Mouse (Mus musculus) embryonic stem cell, embryonic (primary cell): Measurements from ENCODE around the gene Sycp1.

ENCODE experiments used
- CTCF ChIA-PET, 4 experiments: fragments of 300-600 bp in 2 of 4; fragments of 350-600 bp in 2 of 4; sonication (Branson Sonifier 250); formaldehyde crosslinking; loops; one replicate each; lab custom pipeline; 2022; ENCODE audit warnings: inconsistent platforms in 2 of 4; lab: Charles Lee
- POLR2A ChIA-PET, 4 experiments: fragments of 300-600 bp in 2 of 4; fragments of 350-600 bp in 2 of 4; sonication (Branson Sonifier 250); formaldehyde crosslinking; loops; one replicate each; lab custom pipeline; 2022; ENCODE audit warnings: antibody characterized with exemption in 4 of 4, inconsistent platforms in 1 of 4; lab: Charles Lee

Gene Sycp1

GRCm38 (mm10) chr3:102935451-102936354, at the start of gene Sycp1:
TSS of gene Sycp1 (minus strand) at chr3:102936100.
- ChIA-PET CTCF (interaction anchor here in 1 of 4 experiments (0.6 kb wide), 1 partner anchor 253 kb away, joined by 3 read pairs; no protein-coding TSS in a partner anchor), POLR2A (no interaction called here)

GRCm38 (mm10) chr3:102980349-102980736, 44.4 kb upstream of the Sycp1 start:
- ChIA-PET CTCF (interaction anchor here in 1 of 4 experiments (1.4 kb wide), 1 partner anchor 11 kb away, joined by 5 read pairs; no protein-coding TSS in a partner anchor), POLR2A (interaction anchor here in 3 of 4 experiments (0.6 to 6.5 kb wide), 13 partner anchors 9 to 1432 kb away, joined by 3 to 63 read pairs (median 4); partner anchors contain the start of genes Sike1 (in 3 of the 3) and Csde1 (in 1 of the 3))

- CTCF ChIA-PET, result interaction anchor here in 1 of 4 experiments (1.4 kb wide), 1 partner anchor 11 kb away, joined by 5 read pairs; no protein-coding TSS in a partner anchor
- POLR2A ChIA-PET, result interaction anchor here in 3 of 4 experiments (0.6 to 6.5 kb wide), 13 partner anchors 9 to 1432 kb away, joined by 3 to 63 read pairs (median 4); partner anchors contain the start of genes Sike1 (in 3 of the 3) and Csde1 (in 1 of the 3)
Measured at GRCm38 (mm10) chr3:102979550-102980348, 43.8 kb upstream of the Sycp1 start.

DNA sequence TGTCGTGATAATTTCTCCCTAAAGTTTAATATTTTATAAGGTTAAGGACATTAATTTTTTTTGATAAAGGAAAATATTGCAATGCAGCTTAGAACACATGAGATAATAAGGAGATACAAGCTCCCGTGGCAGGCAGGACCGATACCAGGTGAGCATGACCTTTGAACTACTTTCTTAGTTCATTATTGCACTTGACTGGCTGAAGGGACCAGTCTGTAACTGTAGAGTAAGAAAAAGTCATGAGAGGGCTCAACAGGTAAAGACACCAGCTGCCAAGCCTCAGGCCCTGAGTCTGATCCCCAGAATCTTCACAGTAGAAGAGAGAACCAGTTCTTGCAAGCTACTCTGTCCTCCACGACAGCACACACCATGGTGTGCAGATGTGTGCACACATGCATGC, 41.0 kb upstream of the Sycp1 start:
- ChIA-PET POLR2A (interaction anchor here in 2 of 4 experiments (0.6 to 6.5 kb wide), 7 partner anchors 17 to 997 kb away, joined by 3 to 63 read pairs (median 4); partner anchors contain the start of genes Csde1 (in 1 of the 2) and Sike1 (in 1 of the 2)), CTCF (interaction anchor here in 1 of 4 experiments (1.3 kb wide), 1 partner anchor 15 kb away, joined by 3 read pairs; no protein-coding TSS in a partner anchor)

GRCm38 (mm10) chr3:102970508-102970907, 34.6 kb upstream of the Sycp1 start:
- ChIA-PET POLR2A (interaction anchor here in 2 of 4 experiments (0.6 to 1.6 kb wide), 8 partner anchors 10 to 428 kb away, joined by 3 to 5 read pairs (median 3); partner anchors contain the start of gene Csde1 (in 1 of the 2)), CTCF (no interaction called here)

DNA sequence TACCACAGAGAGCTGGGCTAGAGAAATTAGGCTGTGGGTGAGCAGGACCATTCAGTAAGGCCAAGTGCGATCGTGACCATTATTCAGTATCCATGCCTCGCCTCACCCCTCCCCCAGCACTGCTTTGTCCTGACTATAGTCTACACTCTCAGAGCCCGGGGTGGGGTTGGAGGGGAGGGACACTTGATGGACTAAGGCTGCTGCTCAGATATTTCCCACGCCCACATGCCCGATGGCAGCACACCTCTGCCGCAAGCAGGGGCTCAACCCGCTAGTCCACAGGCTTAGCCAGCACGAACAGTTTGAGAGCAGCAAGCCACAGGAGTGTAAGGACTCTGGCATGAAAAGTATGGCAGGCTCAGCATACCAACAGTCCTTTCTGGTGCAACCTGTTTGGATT, 34.2 kb upstream of the Sycp1 start:
- ChIA-PET POLR2A (interaction anchor here in 2 of 4 experiments (0.6 to 1.2 kb wide), 6 partner anchors 10 to 1272 kb away, joined by 3 to 5 read pairs (median 3); no protein-coding TSS in a partner anchor), CTCF (no interaction called here)

- ChIA-PET CTCF (interaction anchor here in 1 of 4 experiments (0.6 kb wide), 1 partner anchor 936 kb away, joined by 3 read pairs; no protein-coding TSS in a partner anchor), POLR2A (interaction anchor here in 2 of 4 experiments (0.5 to 1.2 kb wide), 2 partner anchors 12 to 57 kb away, joined by 3 read pairs; no protein-coding TSS in a partner anchor)
Measured at GRCm38 (mm10) chr3:102964033-102964432, 28.1 kb upstream of the Sycp1 start, which contains the start of gene Nr1h5. TSS of gene Nr1h5 (minus strand) at chr3:102964133.

- ChIA-PET POLR2A (interaction anchor here in 1 of 4 experiments (0.6 kb wide), 1 partner anchor 219 kb away, joined by 3 read pairs; no protein-coding TSS in a partner anchor), CTCF (no interaction called here)
Measured at GRCm38 (mm10) chr3:102955596-102955995, 19.7 kb upstream of the Sycp1 start.

GRCm38 (mm10) chr3:102955143-102955542, 19.2 kb upstream of the Sycp1 start:
- POLR2A ChIA-PET, result no interaction called here

DNA sequence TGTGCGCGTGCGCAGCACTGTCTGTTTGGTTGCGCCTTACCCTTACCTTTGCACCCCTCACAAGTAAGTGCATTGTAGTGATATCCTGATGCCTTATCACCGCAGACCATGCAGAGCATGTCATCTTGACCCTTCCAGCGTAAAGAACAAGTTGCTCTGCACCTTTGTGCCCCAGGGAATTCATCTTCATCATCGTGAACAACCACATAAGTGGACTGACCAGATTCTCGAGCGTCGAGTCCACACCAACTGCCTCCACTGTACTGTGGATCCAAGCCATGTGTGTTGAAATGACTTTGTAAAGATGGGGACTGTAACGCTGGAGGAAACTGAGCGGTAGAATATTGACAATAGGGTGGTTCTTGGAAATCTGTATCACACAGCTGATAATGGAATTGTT, 18.6 kb upstream of the Sycp1 start:
- ChIA-PET CTCF (no interaction called here), POLR2A (no interaction called here)

More at GRCm38 (mm10) chr3:102955143-102955542, 19.2 kb upstream of the Sycp1 start:
- CTCF ChIA-PET, result no interaction called here

GRCm38 (mm10) chr3:102946861-102947260, 11.0 kb upstream of the Sycp1 start:
- CTCF ChIA-PET, result interaction anchor here in 1 of 4 experiments (0.6 kb wide), 1 partner anchor 209 kb away, joined by 4 read pairs; no protein-coding TSS in a partner anchor
- POLR2A ChIA-PET, result interaction anchor here in 2 of 4 experiments (0.6 to 1.2 kb wide), 3 partner anchors 9 to 30 kb away, joined by 3 to 5 read pairs (median 3); no protein-coding TSS in a partner anchor

DNA sequence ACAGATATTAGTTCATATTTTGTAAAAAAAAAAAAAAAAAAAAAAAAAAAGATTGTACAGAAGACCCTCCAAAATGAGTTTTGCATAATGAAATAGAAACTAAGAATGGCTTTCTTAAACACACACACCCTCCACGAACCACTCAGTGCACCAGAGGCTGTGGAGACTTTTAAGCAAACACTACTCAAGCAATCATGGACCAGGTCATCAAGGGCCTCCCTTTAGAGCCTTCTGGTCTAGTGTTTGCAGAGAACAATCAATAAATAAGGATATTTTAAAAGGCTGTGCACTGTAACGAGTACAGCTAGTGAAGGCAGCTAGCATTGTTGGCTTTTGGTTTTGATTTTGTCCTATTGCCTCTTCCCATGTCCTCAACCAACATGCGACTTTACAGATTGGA, 10.4 kb upstream of the Sycp1 start:
- CTCF ChIA-PET, result no interaction called here
- POLR2A ChIA-PET, result interaction anchor here in 1 of 4 experiments (1.2 kb wide), 1 partner anchor 25 kb away, joined by 3 read pairs; no protein-coding TSS in a partner anchor

DNA sequence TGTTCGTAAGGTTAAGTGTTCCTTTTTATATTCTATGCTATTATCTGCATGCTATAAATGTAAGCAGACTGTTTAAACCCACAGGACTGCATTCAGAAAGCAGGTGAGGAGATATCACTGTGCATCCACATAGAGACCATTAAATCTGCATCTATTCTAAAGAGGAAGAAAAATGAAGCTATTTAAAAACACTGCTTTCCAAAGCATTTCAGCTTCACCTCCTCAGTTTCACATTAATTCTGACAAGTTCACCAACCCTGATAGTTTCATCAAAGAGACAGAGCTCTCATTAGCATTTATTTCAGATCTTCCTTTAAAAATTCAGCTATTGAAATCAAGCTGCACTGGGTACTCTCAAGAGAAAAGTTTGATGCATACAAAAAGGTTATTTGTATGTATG, 2.2 kb upstream of the Sycp1 start:
- POLR2A ChIA-PET, result interaction anchor here in 2 of 4 experiments (0.7 to 1.8 kb wide), 2 partner anchors 9 to 14 kb away, joined by 3 to 5 read pairs; no protein-coding TSS in a partner anchor
- CTCF ChIA-PET, result no interaction called here

DNA sequence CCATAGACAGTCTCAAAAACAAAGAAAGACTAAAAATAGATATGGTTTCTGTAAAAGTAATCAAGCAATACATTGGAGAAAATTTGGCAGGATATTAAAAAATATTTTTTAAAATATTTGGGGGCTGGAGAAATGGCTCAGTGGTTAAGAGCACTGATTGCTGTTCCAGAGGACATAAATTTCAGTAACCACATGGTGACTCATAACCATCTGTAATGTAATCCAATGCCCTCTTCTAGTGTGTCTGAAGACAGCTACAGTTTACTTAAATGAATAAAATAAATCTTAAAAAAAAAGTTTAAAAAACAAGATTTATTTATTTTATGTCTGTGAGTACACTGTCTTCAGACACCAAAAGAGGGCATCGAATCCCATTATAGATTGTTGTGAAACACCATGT, 36.8 kb downstream of the Sycp1 start:
- CTCF ChIA-PET, result no interaction called here
- POLR2A ChIA-PET, result no interaction called here

DNA sequence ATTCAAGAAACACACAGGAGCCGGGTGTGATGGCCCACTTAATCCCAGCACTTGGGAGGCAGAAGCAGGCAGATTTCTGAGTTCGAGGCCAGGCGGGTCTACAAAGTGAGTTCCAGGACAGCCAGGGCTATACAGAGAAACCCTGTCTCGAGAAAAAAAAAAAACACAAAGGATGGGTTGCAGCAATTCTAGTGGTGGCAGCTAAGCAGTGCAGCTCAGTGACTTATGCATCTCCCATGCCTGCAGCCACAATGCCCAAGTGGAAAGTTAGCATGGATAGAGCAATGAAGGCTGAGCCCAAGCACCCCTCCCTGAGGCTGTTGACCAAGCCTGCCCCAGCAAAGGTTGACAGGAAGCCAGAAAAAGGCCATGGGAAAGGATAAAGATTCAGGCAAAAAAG, 55.4 kb downstream of the Sycp1 start:
- POLR2A ChIA-PET, result interaction anchor here in 2 of 4 experiments (0.6 kb wide), 2 partner anchors 269 to 977 kb away, joined by 4 to 5 read pairs; no protein-coding TSS in a partner anchor

GRCm38 (mm10) chr3:102848661-102849060, 87.2 kb downstream of the Sycp1 start:
- CTCF ChIA-PET, result interaction anchor here in 1 of 4 experiments (1.2 to 1.4 kb wide), 2 partner anchors 45 to 152 kb away, joined by 3 to 4 read pairs; no protein-coding TSS in a partner anchor
- POLR2A ChIA-PET, result interaction anchor here in 2 of 4 experiments (0.6 to 1.6 kb wide), 4 partner anchors 147 to 923 kb away, joined by 3 to 7 read pairs (median 4); partner anchors contain the start of gene Csde1 (in 1 of the 2)

More for the DNA sequence above, 55.4 kb downstream of the Sycp1 start:
- CTCF ChIA-PET, result no interaction called here

DNA sequence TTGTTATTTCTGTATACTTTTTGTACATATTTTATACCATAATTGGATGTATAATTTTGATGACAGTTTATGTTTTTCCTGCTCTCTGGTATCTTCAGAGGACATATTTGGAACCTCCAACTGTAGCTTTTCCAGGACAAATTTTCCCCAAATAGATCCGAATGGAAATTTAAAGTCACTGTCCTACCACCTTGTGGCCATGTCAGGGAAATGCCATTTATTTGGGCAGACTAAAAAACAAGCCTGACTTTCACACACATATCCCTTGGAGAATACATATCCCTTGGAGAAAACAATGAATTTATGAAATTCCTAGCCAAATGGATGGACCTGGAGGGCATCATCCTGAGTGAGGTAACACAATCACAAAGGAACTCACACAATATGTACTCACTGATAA, 93.5 kb downstream of the Sycp1 start:
- POLR2A ChIA-PET, result interaction anchor here in 1 of 4 experiments (0.6 to 0.8 kb wide), 2 partner anchors 10 to 44 kb away, joined by 3 to 4 read pairs; no protein-coding TSS in a partner anchor
- CTCF ChIA-PET, result interaction anchor here in 2 of 4 experiments (0.6 to 1.0 kb wide), 4 partner anchors 58 to 972 kb away, joined by 3 read pairs; no protein-coding TSS in a partner anchor
